11 mouse cellular contexts compared by ENCODE assay signal in genomic region chr2:49572684-49573083, GRCm38 (mm10). TPM values are rescaled to one million over a fixed set of nuclear protein-coding genes. Genes with fewer than 3 reads are reported as not detected.
DNase-seq lines count a peak whose midpoint lies in the region; ATAC-seq and TF ChIP-seq lines count a peak whose summit lies in the region.
"Had no signal": no experiment of that assay in that cellular context is flagged by ENCODE, and none has a peak within 500 bp of the region (broad histone marks: within the 10 kb centered on the region; RNA-seq: fewer than 3 reads in every experiment).

No protein-coding gene starts in this region.

- H3K4me2 ChIP-seq in forebrain, embryonic 15.5 days (replicated peaks): peak overlapping the region; percentile 32; the same call in 1 of the 2 replicates
- peak overlapping the region; percentile 38; the same call in 1 of the 2 replicates for H3K4me2 ChIP-seq in midbrain, embryonic 12.5 days (replicated peaks)

- no peak for DNase-seq in frontal cortex, postnatal 14 days (ENCODE audit: low spot score in 2 of 2)
- DNase-seq in ES-E14 (ENCODE audit: low read depth, low spot score): no peak
- DNase-seq in adrenal gland, adult 2 months: no peak
- no peak for DNase-seq in thymus, adult 2 months
- DNase-seq in cerebellum, adult 8-10 months: no peak
- DNase-seq: liver; lung, postnatal 10 days had no signal

- no peaks in the 10 kb centered on the region for H3K4me1 ChIP-seq in ES-E14 (ENCODE audit: control insufficient read depth in 2 of 2, insufficient read depth in 2 of 2, low read length in 2 of 2, poor library complexity in 1 of 2)
- peaks cover 35% of the 10 kb centered on the region for H3K4me1 ChIP-seq in forebrain, embryonic 15.5 days
- peaks cover 37% of the 10 kb centered on the region for H3K4me1 ChIP-seq in midbrain, embryonic 12.5 days
- no peaks in the 10 kb centered on the region for H3K4me1 ChIP-seq in thymus, adult 2 months (replicated peaks; ENCODE audit: control insufficient read depth, insufficient read depth, low read length)

- no peak for TF ChIP-seq POLR2A in thymus, adult 2 months (IDR thresholded peaks at IDR 0.05; ENCODE audit: control insufficient read depth, extremely low read depth, insufficient read depth, low read length, poor library complexity)

- ATAC-seq in frontal cortex, adult (ENCODE audit: low TSS enrichment): 0 out of 2 replicates have a peak, but pooled peaks have one; percentile 1
- ATAC-seq in forebrain, embryonic 15.5 days (replicated peaks): no peak
- ATAC-seq in midbrain, embryonic 12.5 days (ENCODE audit: low FRiP score, low read depth): no peak

- in situ Hi-C loops in ES-E14 (cut with MboI; ENCODE audit: low sequenced_read_pairs in 2 of 2, unreplicated experiment in 2 of 2): no loop called here

- WGBS in forebrain, embryonic 15.5 days: 47% methylated on average over 9 of the region's 9 CpGs
- 74% methylated on average over 9 of the region's 9 CpGs for WGBS in midbrain, embryonic 12.5 days
- 98% methylated on average over 9 of the region's 9 CpGs for WGBS in thymus, adult 2 months

- H3K36me3 ChIP-seq in ES-E14 (ENCODE audit: control insufficient read depth, insufficient read depth, low read length, poor library complexity, severe bottlenecking): no peaks in the 10 kb centered on the region
- no peaks in the 10 kb centered on the region for H3K36me3 ChIP-seq in forebrain, embryonic 15.5 days
- H3K36me3 ChIP-seq in midbrain, embryonic 12.5 days: no peaks in the 10 kb centered on the region
- H3K36me3 ChIP-seq in thymus, adult 2 months (ENCODE audit: control insufficient read depth, insufficient read depth, low read length): no peaks in the 10 kb centered on the region

- H3K27me3 ChIP-seq in forebrain, embryonic 15.5 days: no peaks in the 10 kb centered on the region
- no peaks in the 10 kb centered on the region for H3K27me3 ChIP-seq in midbrain, embryonic 12.5 days
- no peaks in the 10 kb centered on the region for H3K27me3 ChIP-seq in thymus, adult 2 months (ENCODE audit: control insufficient read depth, insufficient read depth, low read length)

- no peak overlapping the region for H3K4me3 ChIP-seq in ES-E14 (ENCODE audit: insufficient read depth in 1 of 2, low read depth in 1 of 2, low read length in 2 of 2, poor library complexity in 1 of 2, severe bottlenecking in 1 of 2)
- no peak overlapping the region for H3K4me3 ChIP-seq in forebrain, embryonic 15.5 days
- no peak overlapping the region for H3K4me3 ChIP-seq in midbrain, embryonic 12.5 days
- no peak overlapping the region for H3K4me3 ChIP-seq in thymus, adult 2 months (ENCODE audit: control insufficient read depth, insufficient read depth, low read length)
- H3K4me3 ChIP-seq: erythroblast, embryonic 14.5 days had no signal

- H3K9ac ChIP-seq in ES-E14 (ENCODE audit: insufficient read depth, low read depth, low read length, poor library complexity, severe bottlenecking): no peak overlapping the region
- H3K9ac ChIP-seq in forebrain, embryonic 15.5 days (replicated peaks): peak overlapping the region; percentile 34; the same call in 1 of the 2 replicates
- H3K9ac ChIP-seq in midbrain, embryonic 12.5 days (replicated peaks): no peak overlapping the region

- TF ChIP-seq CTCF in thymus, adult 2 months (IDR thresholded peaks at IDR 0.05; ENCODE audit: borderline replicate concordance, control insufficient read depth, extremely low read depth, insufficient read depth, low read length, poor library complexity): no peak

- no peaks in the 10 kb centered on the region for H3K9me3 ChIP-seq in ES-E14 (ENCODE audit: control insufficient read depth, insufficient read depth, low read depth, low read length)
- no peaks in the 10 kb centered on the region for H3K9me3 ChIP-seq in forebrain, embryonic 15.5 days
- H3K9me3 ChIP-seq in midbrain, embryonic 12.5 days: no peaks in the 10 kb centered on the region

- H3K27ac ChIP-seq in ES-E14 (ENCODE audit: insufficient read depth, low read depth, low read length, poor library complexity, severe bottlenecking): no peak overlapping the region
- peak overlapping the region; percentile 78; the same call in 1 of the 2 replicates for H3K27ac ChIP-seq in forebrain, embryonic 15.5 days (replicated peaks)
- peak overlapping the region; percentile 66; the same call in 1 of the 2 replicates for H3K27ac ChIP-seq in midbrain, embryonic 12.5 days (replicated peaks)
- no peak overlapping the region for H3K27ac ChIP-seq in thymus, adult 2 months (ENCODE audit: control insufficient read depth, insufficient read depth, low read length)

TF ChIP-seq in ES-E14, 5 proteins besides CTCF, POLR2A, EP300 and RAD21:
- TF ChIP-seq MAFK (IDR thresholded peaks at IDR 0.05; ENCODE audit: insufficient read depth, low read depth, low read length): 0 out of 2 replicates have a peak, but pooled peaks have one; percentile 48
- no peak for TF ChIP-seq HCFC1 (IDR thresholded peaks at IDR 0.05; ENCODE audit: borderline replicate concordance, insufficient read depth, low read length)
TF ChIP-seq in ES-E14: peak in this region for 1.

RNA-seq across cellular contexts. Expression of gene Kif5c, which starts 46.4 kb away (rescaled TPM):
- 34.2 and 37.3 TPM in 2 replicates for total RNA-seq in ES-E14 (2012; rRNA removed)
- polyA plus RNA-seq in forebrain, embryonic 15.5 days (2015; fragmentation: Nextera tagmentation; extraction: Ambion mirVana): 171 and 172 TPM in 2 replicates
- 131 and 149 TPM in 2 replicates for polyA plus RNA-seq in midbrain, embryonic 12.5 days (2016; fragmentation: Nextera tagmentation; extraction: Ambion mirVana)
- total RNA-seq in adrenal gland, adult 2 months (2021): 10 to 100 TPM in 1 of 2 experiments, 1 to 10 TPM in 1; 8.8 to 10.8 TPM
- 0.63 and 0.87 TPM in 2 replicates for polyA plus RNA-seq in adrenal gland, adult 2 months (2012; rRNA removed)
- polyA plus RNA-seq in thymus, adult 2 months (2012; rRNA removed): 0.40 and 1.4 TPM in 2 replicates
- polyA plus RNA-seq: erythroblast, embryonic 14.5 days had no signal

Comparison
In these comparisons a context has a peak if more than half of its experiments do, and no peak if none do; other contexts are left out.
1. H3K27ac ChIP-seq: peak in forebrain, embryonic 15.5 days (single experiment) and midbrain, embryonic 12.5 days (single experiment); none in ES-E14 (single experiment) and thymus, adult 2 months (single experiment).
2. RNA of gene Kif5c, which starts 46.4 kb away (polyA plus RNA-seq): 171 to 172 TPM in forebrain, embryonic 15.5 days and 131 to 149 TPM in midbrain, embryonic 12.5 days; 0.63 to 0.87 TPM in adrenal gland, adult 2 months and 0.40 to 1.4 TPM in thymus, adult 2 months; every median in the first group is over 10 times any median in the second.